Mouse (Mus musculus) left cerebral cortex, adult 8-10 months (tissue): ENCODE data around the gene Zfp948. TPM values are rescaled to one million over a fixed set of nuclear protein-coding genes. Genes with fewer than 3 reads are reported as not detected.
"Not testable (repeated sequence)": the region's sequence is repeated elsewhere in the genome, so short reads cannot be mapped to it uniquely, and the experiment has no call there.

Experiments used
- DNase-seq, 2 experiments: peaks; one replicate each; pipeline ENCODE4 v3.0.0; 2022; ENCODE audit warnings: low spot score in 2 of 2
- total RNA-seq, 4 experiments: library from RNA; stranded (reverse); gene quantifications; 2 replicates each; pipeline ENCODE4 v1.2.4; 2022

Zfp948 gene
- total RNA-seq, 4 experiments from 2014 or later: 10.8 to 13.7 (median 10.9) TPM

GRCm38 (mm10) chr17:21635758-21636157 is 69.0 kb downstream of the Zfp948 start:
- not testable (repeated sequence) for DNase-seq

Other genes with a start within 250 kb of the Zfp948 start
- gene Zfp677, start 183.3 kb upstream of the Zfp948 start, total RNA-seq: 1 to 10 TPM; 1.1 to 2.5 (median 1.6) TPM
- gene Zfp54, start 143.8 kb upstream of the Zfp948 start, total RNA-seq: 1 to 10 TPM in 2 of 4 experiments, under 1 TPM in 2; 0.54 to 1.3 (median 0.82) TPM
- gene Zfp51, start 116.6 kb upstream of the Zfp948 start, total RNA-seq: 1 to 10 TPM; 4.4 to 6.2 (median 4.7) TPM
- gene Zfp53, start 78.0 kb upstream of the Zfp948 start, total RNA-seq: 1 to 10 TPM; 4.1 to 5.5 (median 4.9) TPM
- gene Zfp52, start 31.5 kb upstream of the Zfp948 start, total RNA-seq: 1 to 10 TPM; 5.6 to 6.6 (median 6.4) TPM
- 10 to 100 TPM in 3 of 4 experiments, 1 to 10 TPM in 1; 8.5 to 14.7 (median 13.2) TPM for gene Zfp983, start 83.6 kb downstream of the Zfp948 start, total RNA-seq
- gene Gm10226, start 124.9 kb downstream of the Zfp948 start, total RNA-seq: 1 to 10 TPM; 4.9 to 9.6 (median 7.9) TPM
- 1 to 10 TPM; 6.2 to 7.0 (median 6.3) TPM for gene Zfp760, start 140.7 kb downstream of the Zfp948 start, total RNA-seq
- 1 to 10 TPM; 4.3 to 5.0 (median 4.8) TPM for gene Zfp229, start 163.8 kb downstream of the Zfp948 start, total RNA-seq